Mouse (Mus musculus) bone marrow, adult 2 months (tissue): Measurements from ENCODE around the gene Gm49601.

ENCODE experiments used
- CTCF ChIP-seq: fragments of 200-500 bp; IDR thresholded peaks from 2 replicates; pipeline ENCODE4 v1.5.1; 2011; ENCODE audit warnings: low read length, control low read depth; ENCODE audit not compliant: control insufficient read depth, insufficient read depth
- POLR2A ChIP-seq: fragments of 200-500 bp; IDR thresholded peaks from 2 replicates; pipeline ENCODE4 v1.6.1; 2011; ENCODE audit warnings: low read depth, mild to moderate bottlenecking, control low read depth, low read length, borderline replicate concordance; ENCODE audit not compliant: control insufficient read depth

- TF ChIP-seq CTCF, result no peak
- no peak for TF ChIP-seq POLR2A
Measured at GRCm38 (mm10) chr16:18672027-18672426, 45.8 kb upstream of the Gm49601 start.
